Mouse (Mus musculus) intestine, embryonic 15.5 days (tissue): ENCODE results near the gene Mia. TPM values are rescaled to one million over a fixed set of nuclear protein-coding genes. Genes with fewer than 3 reads are reported as not detected.

Experiments used
- ATAC-seq: fragments of 200-750 bp; cut with Nextera tagmentation; 2 replicates; pipeline ENCODE4 v1.8.0; 2017; ENCODE audit warnings: moderate TSS enrichment, moderate library complexity
- H3K27ac ChIP-seq: fragments of 300-500 bp; sonication (generic); 2 replicates; pipeline ENCODE4 v1.5.1; 2015; ENCODE audit warnings: mild to moderate bottlenecking, inconsistent platforms
- H3K27me3 ChIP-seq: fragments of 300-500 bp; sonication (generic); replicated peaks from 2 replicates; pipeline ENCODE4 v1.6.1; 2015; ENCODE audit warnings: inconsistent platforms
- H3K36me3 ChIP-seq: fragments of 300-500 bp; sonication (generic); 2 replicates; pipeline ENCODE4 v1.6.1; 2015; ENCODE audit warnings: inconsistent platforms
- H3K4me1 ChIP-seq: fragments of 300-500 bp; sonication (generic); replicated peaks from 2 replicates; pipeline ENCODE4 v1.6.1; 2015; ENCODE audit warnings: inconsistent platforms
- H3K4me2 ChIP-seq: fragments of 300-500 bp; sonication (generic); replicated peaks from 2 replicates; pipeline ENCODE4 v1.6.1; 2015; ENCODE audit warnings: mild to moderate bottlenecking, inconsistent platforms
- H3K4me3 ChIP-seq: fragments of 300-500 bp; sonication (generic); replicated peaks from 2 replicates; pipeline ENCODE4 v1.5.1; 2015; ENCODE audit warnings: inconsistent platforms
- H3K9ac ChIP-seq: fragments of 300-500 bp; sonication (generic); 2 replicates; pipeline ENCODE4 v1.6.1; 2015; ENCODE audit warnings: inconsistent platforms
- H3K9me3 ChIP-seq: fragments of 300-500 bp; sonication (generic); 2 replicates; pipeline ENCODE4 v1.6.1; 2016; ENCODE audit warnings: inconsistent platforms
- WGBS: fragments of 180-500 bp; shearing (Covaris S2); methylation state at CpG from one replicate; pipeline ENCODE4 v1.1.7; 2015; 5-methylcytosine and 5-hydroxymethylcytosine counted together
- polyA plus RNA-seq: library from polyadenylated mRNA; unstranded; fragments of >200 nt; fragmentation: Nextera tagmentation; extraction: Ambion mirVana; gene quantifications from 2 replicates; pipeline ENCODE4 v1.2.1, GENCODE M21; 2015

Mia gene
- polyA plus RNA-seq, 1 experiment from 2014 or later: 6.4 TPM

DNA sequence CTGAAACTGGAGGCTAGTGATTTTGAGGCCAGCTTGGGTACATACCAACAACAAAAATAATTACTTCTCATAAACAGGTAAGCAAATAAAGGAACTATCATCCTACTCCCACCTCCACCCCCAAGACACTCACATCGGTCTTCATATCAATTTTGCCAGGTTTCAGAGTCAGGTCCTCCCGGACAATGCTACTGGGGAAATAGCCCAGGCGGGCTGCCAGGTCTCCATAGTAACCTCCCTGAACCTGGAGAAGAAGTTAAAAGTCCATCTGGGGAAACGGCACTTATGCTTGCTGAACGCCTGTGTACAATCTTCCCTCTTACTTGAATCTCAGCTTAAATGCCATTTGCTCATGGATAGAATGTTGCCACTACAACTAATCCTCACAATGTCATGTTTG lies 921 bp downstream of the Mia start:
- no peak for ATAC-seq
- no peak overlapping the region; the same call in 1 of the 2 replicates for H3K9ac ChIP-seq
- H3K36me3 ChIP-seq: peaks cover 4% of the 10 kb centered on the region
- H3K27me3 ChIP-seq: no peaks in the 10 kb centered on the region
- no peak overlapping the region; the same call in 1 of the 2 replicates for H3K4me2 ChIP-seq
- WGBS: 40% methylated on average over 5 of the region's 5 CpGs
- no peak overlapping the region; the same call in 1 of the 2 replicates for H3K27ac ChIP-seq
- no peak overlapping the region for H3K4me3 ChIP-seq
- no peaks in the 10 kb centered on the region for H3K9me3 ChIP-seq
- peaks cover 13% of the 10 kb centered on the region; the same call in 1 of the 2 replicates for H3K4me1 ChIP-seq

DNA sequence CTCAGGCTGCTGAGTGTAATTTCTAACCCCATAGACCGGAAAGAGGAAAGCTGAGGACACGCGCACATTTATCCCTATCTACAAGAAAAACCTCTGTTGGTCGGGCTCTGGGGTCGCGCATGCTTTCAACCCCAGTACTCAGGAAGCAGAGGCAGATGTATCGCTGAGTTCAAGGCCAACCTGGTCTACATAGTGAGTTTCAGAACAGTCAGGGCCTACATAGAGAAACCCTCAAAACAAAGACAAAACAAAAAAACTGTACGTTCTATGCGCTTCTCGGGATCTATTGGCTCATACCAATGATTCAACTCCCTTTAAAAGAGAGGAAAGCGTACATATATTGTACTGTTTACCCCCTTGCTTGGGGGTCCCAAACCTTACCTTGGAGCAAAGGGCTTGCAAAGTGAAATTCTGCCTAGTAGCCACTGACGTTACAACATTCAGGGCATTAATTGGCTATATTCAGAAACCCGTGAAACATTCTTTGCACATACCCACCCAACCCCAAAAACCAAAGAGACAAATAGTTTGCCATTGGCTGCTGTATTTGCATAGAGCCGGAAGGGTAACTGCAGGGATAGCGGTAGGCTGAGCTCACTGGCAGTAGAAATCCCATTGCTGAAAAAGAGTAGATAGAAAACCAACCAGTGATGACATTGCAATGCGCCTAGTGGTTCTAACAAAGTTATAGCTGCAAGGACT lies 1.6 kb downstream of the Mia start:
- Histone ChIP-seq H3K4me1 (peaks cover 13% of the 10 kb centered on the region; the same call in 1 of the 2 replicates), H3K27ac (peak overlapping the region; percentile 65), H3K27me3 (no peaks in the 10 kb centered on the region), H3K9me3 (no peaks in the 10 kb centered on the region), H3K36me3 (no peaks in the 10 kb centered on the region), H3K4me3 (peak overlapping the region; percentile 74), H3K4me2 (peak overlapping the region; percentile 62), H3K9ac (peak overlapping the region; percentile 36; the same call in 1 of the 2 replicates)
- 42% methylated on average over 16 of the region's 16 CpGs for WGBS
- ATAC-seq: no peak

DNA sequence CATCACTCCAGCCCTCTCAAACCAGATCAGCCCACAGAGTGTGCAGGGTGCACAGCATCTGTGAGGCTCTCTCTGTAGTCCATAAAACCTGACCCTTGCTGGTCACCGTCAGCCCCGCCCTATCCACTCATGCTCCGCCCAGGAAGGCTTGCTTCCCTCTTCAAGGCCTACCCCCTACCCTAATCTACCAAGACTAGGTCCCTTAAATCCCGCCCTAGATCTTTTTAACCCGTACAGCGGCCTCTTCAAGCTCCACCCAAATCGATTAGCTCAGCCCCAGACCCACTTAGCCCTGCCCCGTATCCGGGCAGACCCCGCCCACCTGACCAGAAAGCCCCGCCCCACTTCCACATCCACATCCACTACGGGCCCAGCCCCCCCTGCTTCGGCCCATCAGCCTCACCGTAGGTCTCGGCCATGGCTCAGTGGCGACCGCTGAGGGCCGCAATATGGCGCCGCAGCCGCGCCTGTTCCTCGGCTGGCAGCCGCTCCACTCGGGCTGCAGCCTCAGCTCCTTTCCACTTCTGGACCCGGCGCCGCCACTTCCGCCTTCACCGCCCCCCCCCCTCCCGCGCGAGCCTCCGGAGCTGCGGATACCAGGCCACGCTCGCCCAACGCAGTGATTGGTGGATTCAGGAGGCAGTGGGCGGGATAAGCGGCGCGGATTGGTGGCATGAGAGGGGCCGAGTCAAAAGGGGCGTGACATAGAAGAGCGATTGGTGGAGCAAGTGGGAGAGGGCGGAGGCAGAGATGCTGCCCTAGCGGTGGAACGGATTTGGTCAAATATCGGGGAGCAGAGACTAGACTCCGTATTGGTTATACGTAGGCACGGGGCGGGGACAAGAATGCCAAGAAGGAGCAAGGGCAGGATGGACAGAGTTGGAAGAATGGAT lies 2.4 kb downstream of the Mia start, which contains the start of gene Rab4b:
Gene Rab4b, minus strand, starts transcription at position 573 of the 893 bp plus-strand sequence.
- H3K4me2 ChIP-seq: peak within 1 kb of the TSS; percentile 62
- no peaks in the 10 kb centered on the region for H3K27me3 ChIP-seq
- under 1% methylated on average over 53 of the region's 53 CpGs for WGBS
- ATAC-seq: peak; percentile 98
- peaks cover 13% of the 10 kb centered on the region; the same call in 1 of the 2 replicates for H3K4me1 ChIP-seq
- no peaks in the 10 kb centered on the region for H3K36me3 ChIP-seq
- H3K27ac ChIP-seq: peak within 1 kb of the TSS; percentile 94
- peak within 1 kb of the TSS; percentile 74 for H3K4me3 ChIP-seq
- no peaks in the 10 kb centered on the region for H3K9me3 ChIP-seq
- H3K9ac ChIP-seq: peak within 1 kb of the TSS; percentile 62

DNA sequence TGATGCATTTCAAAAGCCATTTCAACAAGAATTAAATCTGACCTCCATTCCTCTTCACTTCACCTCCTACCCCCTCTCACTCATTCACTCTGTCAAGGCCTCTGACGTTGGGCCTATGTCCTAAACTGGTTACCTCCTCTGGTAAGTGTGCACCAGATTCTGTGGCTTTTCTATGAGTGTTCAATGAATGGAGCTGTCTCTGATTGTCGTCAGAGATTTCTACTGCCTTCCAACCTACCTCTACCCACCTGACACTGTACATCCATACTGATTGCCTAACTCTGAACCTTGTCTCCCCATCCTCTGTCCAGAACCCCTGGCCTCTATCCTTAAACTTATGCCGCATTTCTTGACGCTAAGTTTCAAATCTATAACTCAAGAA lies 3.0 kb downstream of the Mia start:
- H3K27me3 ChIP-seq: no peaks in the 10 kb centered on the region
- peak; percentile 9 for ATAC-seq
- peak overlapping the region; percentile 62 for H3K9ac ChIP-seq
- H3K4me2 ChIP-seq: peak overlapping the region; percentile 53
- peaks cover 13% of the 10 kb centered on the region; the same call in 1 of the 2 replicates for H3K4me1 ChIP-seq
- WGBS: 14% methylated on average over 4 of the region's 4 CpGs
- no peaks in the 10 kb centered on the region for H3K9me3 ChIP-seq
- peak overlapping the region; percentile 94 for H3K27ac ChIP-seq
- H3K4me3 ChIP-seq: peak overlapping the region; percentile 74
- H3K36me3 ChIP-seq: peaks cover 3% of the 10 kb centered on the region; the same call in 1 of the 2 replicates

DNA sequence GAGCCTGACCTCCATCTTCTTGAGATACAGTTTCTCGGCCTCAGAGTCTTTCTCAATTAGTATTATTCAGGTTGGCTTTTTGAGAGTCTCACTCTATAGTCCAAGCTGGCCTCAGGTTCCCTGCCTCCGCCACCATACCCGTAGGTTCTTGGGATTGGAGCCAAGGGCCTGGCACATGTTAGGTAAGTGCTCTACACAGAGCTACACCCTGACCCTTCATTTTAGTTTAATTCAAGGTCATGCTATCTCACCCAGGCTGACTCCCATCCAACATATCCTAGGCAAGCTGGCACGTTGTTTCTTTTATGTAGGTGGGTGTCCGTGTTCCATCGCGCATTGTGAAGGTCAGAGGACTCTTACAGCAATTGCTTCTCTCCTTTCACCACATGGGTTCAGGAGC lies 6.1 kb downstream of the Mia start:
- no peaks in the 10 kb centered on the region for H3K27me3 ChIP-seq
- 96% methylated on average over 7 of the region's 7 CpGs for WGBS

DNA sequence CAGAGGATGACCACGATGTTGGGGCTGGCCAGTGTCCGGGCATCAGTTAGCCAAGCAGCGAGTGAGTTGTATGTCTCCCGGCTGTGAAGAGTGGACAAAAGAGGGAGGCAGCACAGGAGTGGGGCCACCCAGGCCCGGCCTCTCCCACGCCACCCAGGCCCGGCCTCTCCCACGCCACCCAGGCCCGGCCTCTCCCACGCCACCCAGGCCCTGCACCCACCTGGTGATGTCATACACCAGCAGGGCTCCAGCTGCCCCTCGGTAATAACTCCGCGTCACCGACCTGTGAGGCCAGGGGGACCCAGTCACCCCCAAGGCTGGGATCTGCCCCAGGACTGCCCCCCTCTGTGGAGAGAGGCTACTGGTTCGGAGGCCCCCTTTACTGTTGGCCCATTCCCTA lies 6.5 kb downstream of the Mia start:
- H3K4me2 ChIP-seq: no peak overlapping the region
- no peak overlapping the region for H3K27ac ChIP-seq
- no peak for ATAC-seq
- H3K4me1 ChIP-seq: peaks cover 2% of the 10 kb centered on the region; the same call in 1 of the 2 replicates
- H3K9me3 ChIP-seq: no peaks in the 10 kb centered on the region
- peaks cover 9% of the 10 kb centered on the region; the same call in 1 of the 2 replicates for H3K36me3 ChIP-seq
- WGBS: 93% methylated on average over 15 of the region's 15 CpGs
- no peaks in the 10 kb centered on the region for H3K27me3 ChIP-seq
- no peak overlapping the region for H3K4me3 ChIP-seq
- no peak overlapping the region for H3K9ac ChIP-seq

More for the DNA sequence above, 6.1 kb downstream of the Mia start:
- no peak overlapping the region for H3K27ac ChIP-seq
- no peak overlapping the region for H3K4me2 ChIP-seq
- no peak for ATAC-seq
- peaks cover 9% of the 10 kb centered on the region; the same call in 1 of the 2 replicates for H3K36me3 ChIP-seq
- H3K9me3 ChIP-seq: no peaks in the 10 kb centered on the region
- H3K9ac ChIP-seq: no peak overlapping the region
- peaks cover 6% of the 10 kb centered on the region; the same call in 1 of the 2 replicates for H3K4me1 ChIP-seq
- H3K4me3 ChIP-seq: no peak overlapping the region

DNA sequence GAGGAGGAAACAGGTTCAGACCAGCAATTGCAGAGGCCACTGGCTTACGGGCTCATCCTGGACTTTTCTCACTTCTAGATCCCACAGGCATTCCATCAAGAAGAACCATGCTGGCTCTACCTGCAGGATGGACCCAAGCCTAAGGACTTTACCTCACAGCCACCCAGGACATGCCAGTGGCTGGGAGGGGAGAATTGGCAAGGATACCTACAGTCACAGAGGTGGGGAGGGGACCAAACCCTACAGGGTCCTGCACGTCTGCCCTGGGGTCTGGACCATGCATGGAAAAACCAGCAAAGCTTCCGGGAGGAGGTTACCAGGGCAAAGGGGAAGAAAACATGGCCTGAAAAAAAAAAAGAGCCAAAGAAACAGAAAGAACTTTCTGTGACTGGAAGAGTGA lies 10.0 kb downstream of the Mia start:
- ATAC-seq: no peak
- Histone ChIP-seq H3K9me3 (no peaks in the 10 kb centered on the region), H3K27me3 (no peaks in the 10 kb centered on the region), H3K36me3 (peaks cover 9% of the 10 kb centered on the region; the same call in 1 of the 2 replicates), H3K4me2 (no peak overlapping the region), H3K4me3 (no peak overlapping the region), H3K9ac (no peak overlapping the region), H3K27ac (no peak overlapping the region), H3K4me1 (0 out of 2 replicates have a peak, but pooled peaks cover 6% of the 10 kb centered on the region)
- WGBS: 96% methylated on average over 3 of the region's 3 CpGs

DNA sequence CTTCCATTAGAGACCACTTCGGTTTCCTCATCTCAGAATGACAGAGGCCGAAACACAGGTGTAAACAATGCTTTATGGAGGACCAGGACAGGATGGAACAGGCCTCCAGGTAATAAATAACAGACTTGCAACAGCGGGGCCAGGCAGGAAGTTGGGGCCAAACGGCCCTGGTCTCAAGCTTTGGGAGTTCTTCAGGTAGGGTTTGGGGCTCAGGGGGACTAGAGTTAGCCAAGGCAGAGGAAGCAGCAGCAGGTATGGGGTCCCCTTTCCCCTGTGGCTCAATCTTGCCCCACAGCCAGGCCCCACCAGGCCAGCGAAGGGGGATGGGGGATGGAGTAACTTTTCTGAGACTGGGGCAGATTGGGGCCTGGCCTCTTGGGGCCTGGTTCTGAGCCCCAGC lies 12.6 kb downstream of the Mia start:
- no peak for ATAC-seq
- no peak overlapping the region for H3K4me3 ChIP-seq
- no peak overlapping the region for H3K4me2 ChIP-seq
- H3K36me3 ChIP-seq: peaks cover 12% of the 10 kb centered on the region; the same call in 1 of the 2 replicates
- no peak overlapping the region for H3K27ac ChIP-seq
- H3K9ac ChIP-seq: no peak overlapping the region
- no peaks in the 10 kb centered on the region for H3K9me3 ChIP-seq
- H3K27me3 ChIP-seq: no peaks in the 10 kb centered on the region
- 83% methylated on average over 5 of the region's 5 CpGs for WGBS
- H3K4me1 ChIP-seq: peaks cover 27% of the 10 kb centered on the region

DNA sequence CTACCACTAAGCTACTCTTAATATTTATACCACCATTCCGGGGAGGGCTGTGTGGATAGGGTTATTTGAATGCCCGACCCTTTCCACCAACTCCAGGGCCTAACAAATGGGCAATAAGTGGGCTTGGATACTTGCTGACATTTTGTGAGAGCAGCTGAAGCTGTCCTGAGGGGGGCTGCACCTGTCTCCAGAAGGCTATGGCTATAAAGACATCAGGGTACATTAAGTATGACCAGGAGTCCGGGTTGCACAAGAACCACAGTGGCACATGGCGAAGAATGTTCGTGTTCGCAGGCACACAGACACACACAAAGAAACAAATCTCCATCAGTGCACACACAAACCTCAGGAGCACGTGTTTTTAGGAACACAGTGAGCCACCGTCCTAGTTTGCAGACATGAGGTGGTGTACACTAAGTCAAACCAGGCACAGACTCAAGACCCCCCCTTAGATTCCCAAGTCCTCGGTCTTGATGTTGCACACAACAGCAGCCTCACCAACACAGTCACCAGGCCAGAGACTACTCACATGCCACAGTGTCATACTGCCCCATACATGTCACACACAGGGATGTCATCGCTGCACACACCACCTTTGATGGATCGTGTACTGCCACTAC lies 13.4 kb downstream of the Mia start:
- no peak for ATAC-seq

DNA sequence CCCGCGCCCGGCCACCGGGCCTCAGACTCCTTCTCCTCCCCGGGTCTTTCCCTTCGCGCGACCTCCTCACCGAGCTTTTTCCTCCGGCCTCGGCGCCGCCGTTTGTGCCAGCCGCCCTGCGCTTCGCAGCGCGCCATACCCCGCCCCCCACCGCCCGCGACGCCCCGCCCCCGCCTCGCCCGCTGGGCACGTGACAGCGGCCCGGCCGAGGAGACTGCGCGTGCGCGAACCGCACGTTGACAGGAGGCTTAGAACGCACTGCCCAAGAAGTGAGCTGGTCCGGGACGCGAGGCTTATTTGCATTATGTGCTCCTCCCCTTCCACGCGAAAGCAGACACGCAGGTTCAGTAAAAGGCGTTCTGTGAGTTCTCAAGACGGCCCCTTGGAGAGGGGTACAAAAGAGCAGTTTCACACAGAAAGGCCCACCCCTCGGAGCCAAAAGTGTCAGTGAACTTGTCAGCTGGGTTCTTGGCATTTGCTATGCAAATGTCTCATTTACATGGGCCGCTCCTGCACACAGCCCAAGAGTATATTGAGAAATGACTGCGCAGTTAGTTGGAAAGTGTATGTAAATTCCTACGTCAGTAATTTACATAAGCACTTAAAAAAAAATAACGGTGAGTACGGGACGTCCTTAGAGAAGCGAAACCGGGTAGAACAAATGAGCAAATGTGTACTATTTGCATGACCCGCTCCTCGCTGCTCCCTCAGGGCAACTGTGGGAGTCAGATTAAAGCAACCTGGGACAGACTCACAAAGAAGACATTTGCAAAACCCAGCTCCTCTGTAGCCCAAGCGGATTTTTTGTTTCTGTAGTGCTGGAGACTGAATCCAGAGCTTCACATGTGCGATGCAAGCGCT lies 14.1 kb downstream of the Mia start, which contains the start of gene Egln2:
Gene Egln2, minus strand, starts transcription at position 189 of the 861 bp plus-strand sequence.
- Histone ChIP-seq H3K4me1 (peaks cover 38% of the 10 kb centered on the region), H3K27me3 (no peaks in the 10 kb centered on the region), H3K27ac (peak within 1 kb of the TSS; percentile 98), H3K4me2 (peak within 1 kb of the TSS; percentile 78), H3K9ac (peak within 1 kb of the TSS; percentile 83), H3K9me3 (no peaks in the 10 kb centered on the region), H3K4me3 (peak within 1 kb of the TSS; percentile 72), H3K36me3 (0 out of 2 replicates have a peak, but pooled peaks cover 3% of the 10 kb centered on the region)
- peak; percentile 88 for ATAC-seq
- 1% methylated on average over 51 of the region's 61 CpGs for whole genome bisulfite sequencing

More for the DNA sequence above, 13.4 kb downstream of the Mia start:
- WGBS: 71% methylated on average over 11 of the region's 11 CpGs
- Histone ChIP-seq H3K4me2 (peak overlapping the region; percentile 74), H3K4me3 (peak overlapping the region; percentile 72), H3K9me3 (no peaks in the 10 kb centered on the region), H3K36me3 (peaks cover 5% of the 10 kb centered on the region; the same call in 1 of the 2 replicates), H3K9ac (peak overlapping the region; percentile 46; the same call in 1 of the 2 replicates), H3K4me1 (peaks cover 35% of the 10 kb centered on the region), H3K27ac (peak overlapping the region; percentile 98), H3K27me3 (no peaks in the 10 kb centered on the region)

DNA sequence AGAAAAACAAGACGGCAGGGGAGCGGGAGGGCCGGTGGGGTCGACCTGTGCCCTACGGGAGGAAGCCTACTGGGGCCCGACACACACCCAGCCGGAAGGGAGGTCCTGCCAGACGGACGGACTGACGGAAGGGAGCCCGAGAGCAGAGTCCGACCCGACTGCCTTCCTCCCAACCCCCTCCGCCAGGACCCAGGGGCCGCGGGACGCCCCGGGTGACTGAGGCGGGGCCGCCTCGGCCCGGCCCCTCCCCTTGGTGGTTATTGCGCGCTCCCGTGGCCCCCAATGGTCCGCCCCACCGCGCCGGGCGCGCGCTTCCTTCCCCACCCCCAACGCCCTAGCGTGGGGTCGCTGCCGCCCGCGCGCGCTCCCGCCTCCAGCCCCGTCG lies 14.7 kb downstream of the Mia start:
- no peaks in the 10 kb centered on the region for H3K27me3 ChIP-seq
- under 1% methylated on average over 41 of the region's 43 CpGs for WGBS
- no peaks in the 10 kb centered on the region for H3K9me3 ChIP-seq
- peak overlapping the region; percentile 78 for H3K4me2 ChIP-seq
- H3K27ac ChIP-seq: peak overlapping the region; percentile 98
- H3K9ac ChIP-seq: peak overlapping the region; percentile 83
- H3K36me3 ChIP-seq: 0 out of 2 replicates have a peak, but pooled peaks cover 3% of the 10 kb centered on the region
- peak overlapping the region; percentile 72 for H3K4me3 ChIP-seq
- ATAC-seq: peak; percentile 91
- H3K4me1 ChIP-seq: peaks cover 43% of the 10 kb centered on the region
